Mouse (Mus musculus) liver, embryonic 14.5 days (tissue): ENCODE measurements at regions not wholly inside any gene's neighbourhood (a gene's known extent, or its start where the extent isn't known, plus 50 kb on each side); places are given as distances from the start of the nearest gene placed in this dataset.

Experiments used
- CTCF ChIP-seq: IDR thresholded peaks from 2 replicates; pipeline ENCODE4 v1.5.1; 2016; ENCODE audit warnings: antibody characterized with exemption, low read depth, control low read depth
- EP300 ChIP-seq: IDR thresholded peaks from 2 replicates; pipeline ENCODE4 v1.6.1; 2016; ENCODE audit warnings: antibody characterized with exemption, low read depth

GRCm38 (mm10) chr12:32757441-32758119, 61.8 kb upstream of the Nampt start:
- TF ChIP-seq CTCF (no peak), EP300 (no peak)
